Mouse (Mus musculus) embryonic facial prominence, embryonic 10.5 days (tissue): ENCODE measurements at regions not wholly inside any gene's neighbourhood (a gene's known extent, or its start where the extent isn't known, plus 50 kb on each side); places are given as distances from the start of the nearest gene placed in this dataset.

Experiments
- DNase-seq: peaks from one replicate; pipeline ENCODE4 v3.0.0-alpha.2; 2017; ENCODE audit warnings: low spot score
- H3K27ac ChIP-seq: fragments of 300-500 bp; sonication (generic); replicated peaks from 2 replicates; pipeline ENCODE4 v1.5.1; 2016; ENCODE audit warnings: mild to moderate bottlenecking
- H3K27me3 ChIP-seq: fragments of 300-500 bp; sonication (generic); replicated peaks from 2 replicates; pipeline ENCODE4 v1.6.1; 2016; ENCODE audit warnings: low read depth, mild to moderate bottlenecking; ENCODE audit not compliant: poor library complexity, severe bottlenecking
- H3K36me3 ChIP-seq: fragments of 300-500 bp; sonication (generic); replicated peaks from 2 replicates; pipeline ENCODE4 v1.6.1; 2016; ENCODE audit warnings: mild to moderate bottlenecking, moderate library complexity
- H3K4me1 ChIP-seq: fragments of 300-500 bp; sonication (generic); 2 replicates; pipeline ENCODE4 v1.6.1; 2016
- H3K4me3 ChIP-seq: fragments of 300-500 bp; sonication (generic); 2 replicates; pipeline ENCODE4 v1.5.1; 2016; ENCODE audit warnings: mild to moderate bottlenecking, moderate library complexity
- H3K9me3 ChIP-seq: fragments of 300-500 bp; sonication (generic); 2 replicates; pipeline ENCODE4 v1.6.1; 2016; ENCODE audit warnings: mild to moderate bottlenecking
- WGBS: fragments of 180-500 bp; shearing (Covaris S2); methylation state at CpG from one replicate; pipeline ENCODE4 v1.1.7; 2016; 5-methylcytosine and 5-hydroxymethylcytosine counted together

DNA sequence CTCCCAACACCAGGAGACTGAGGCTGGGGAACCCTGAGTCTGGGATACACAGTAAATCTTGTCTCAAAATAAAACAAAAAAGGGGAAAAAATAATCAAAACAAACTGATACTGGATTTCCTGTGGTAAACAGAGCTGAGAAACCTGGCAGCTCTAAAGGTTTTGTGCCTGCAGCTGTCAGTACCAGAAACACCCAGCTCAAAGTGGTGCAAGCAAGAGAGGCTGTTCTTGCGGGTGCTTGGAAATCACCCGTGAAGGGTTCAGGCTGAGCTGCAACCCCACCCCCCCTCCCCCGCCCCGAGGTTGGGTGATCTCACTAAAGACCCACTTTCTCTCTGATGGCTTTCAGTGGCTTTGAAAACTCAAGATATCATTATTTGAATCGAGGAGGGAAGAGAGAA lies 90.1 kb upstream of the Sall1 start:
- Histone ChIP-seq H3K36me3 (no peaks in the 10 kb centered on the region), H3K4me1 (peaks cover 15% of the 10 kb centered on the region), H3K27ac (peak overlapping the region; percentile 35; the same call in 1 of the 2 replicates), H3K4me3 (no peak overlapping the region), H3K9me3 (no peaks in the 10 kb centered on the region), H3K27me3 (no peaks in the 10 kb centered on the region)
- 58% methylated on average over 5 of the region's 5 CpGs for WGBS
- DNase-seq = no peak

DNA sequence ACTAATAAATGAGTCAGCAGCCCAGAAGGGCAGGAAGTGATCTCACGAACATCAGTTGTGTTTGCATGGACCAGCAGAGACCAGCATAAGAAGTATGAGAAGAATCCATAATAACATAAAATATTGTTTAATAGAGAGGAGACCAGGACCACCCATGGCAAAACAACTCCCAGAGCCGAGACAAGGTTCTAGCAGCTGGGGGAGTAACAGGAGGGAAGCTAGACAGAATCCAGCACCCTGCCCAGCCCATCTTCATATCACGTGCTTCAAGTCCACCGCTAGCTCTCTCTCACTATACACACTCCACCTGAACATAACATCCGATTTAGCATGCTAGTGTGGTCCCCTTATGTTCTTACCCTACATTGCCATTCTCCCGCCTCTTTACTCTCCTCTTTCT lies 77.1 kb upstream of the Sall1 start:
- Histone ChIP-seq H3K4me3 (no peak overlapping the region), H3K36me3 (no peaks in the 10 kb centered on the region), H3K27ac (no peak overlapping the region), H3K4me1 (no peaks in the 10 kb centered on the region), H3K9me3 (no peaks in the 10 kb centered on the region), H3K27me3 (no peaks in the 10 kb centered on the region)
- 87% methylated on average over 6 of the region's 6 CpGs for WGBS
- no peak for DNase-seq

DNA sequence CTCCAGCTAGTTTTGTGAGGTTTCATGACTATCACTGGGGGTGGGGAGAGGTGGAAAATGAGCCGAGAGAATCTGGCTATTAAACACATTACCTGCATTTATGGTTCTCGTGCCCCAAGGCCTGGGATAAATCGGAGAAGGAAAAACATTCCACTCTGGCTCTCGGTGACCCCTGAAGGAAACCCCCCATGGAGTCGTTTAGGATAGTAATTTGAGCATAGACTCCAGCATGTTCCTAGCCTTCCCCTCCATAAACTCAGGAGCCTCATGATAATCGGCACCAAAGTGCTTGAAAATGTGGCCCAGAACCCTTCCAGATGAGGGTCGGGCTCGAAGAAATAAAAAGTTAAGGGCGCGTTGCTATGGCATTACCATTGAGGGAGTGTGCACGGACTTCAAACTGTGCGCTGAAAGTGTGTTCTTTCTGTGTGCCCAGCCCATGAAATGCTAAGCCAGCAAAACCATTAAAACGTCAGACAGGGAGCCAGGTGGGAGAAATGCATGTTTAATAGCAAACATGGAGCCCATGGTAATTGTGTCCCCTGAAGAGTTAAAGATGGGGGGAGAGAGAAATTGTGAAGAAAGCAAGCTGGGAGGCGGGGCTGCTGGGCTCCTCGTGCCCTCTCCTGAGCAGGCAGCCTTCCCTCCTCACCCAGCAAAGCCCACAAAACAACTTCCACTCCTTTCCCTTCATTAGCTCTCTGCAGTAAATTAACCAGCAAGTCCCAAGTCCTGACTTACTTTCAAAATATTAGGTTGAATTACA lies 64.1 kb upstream of the Sall1 start:
- H3K9me3 ChIP-seq = no peaks in the 10 kb centered on the region
- 53% methylated on average over 15 of the region's 15 CpGs for WGBS
- H3K4me1 ChIP-seq = peaks cover 18% of the 10 kb centered on the region
- H3K36me3 ChIP-seq = no peaks in the 10 kb centered on the region
- H3K27me3 ChIP-seq = no peaks in the 10 kb centered on the region
- no peak for DNase-seq
- no peak overlapping the region for H3K27ac ChIP-seq
- H3K4me3 ChIP-seq = no peak overlapping the region

DNA sequence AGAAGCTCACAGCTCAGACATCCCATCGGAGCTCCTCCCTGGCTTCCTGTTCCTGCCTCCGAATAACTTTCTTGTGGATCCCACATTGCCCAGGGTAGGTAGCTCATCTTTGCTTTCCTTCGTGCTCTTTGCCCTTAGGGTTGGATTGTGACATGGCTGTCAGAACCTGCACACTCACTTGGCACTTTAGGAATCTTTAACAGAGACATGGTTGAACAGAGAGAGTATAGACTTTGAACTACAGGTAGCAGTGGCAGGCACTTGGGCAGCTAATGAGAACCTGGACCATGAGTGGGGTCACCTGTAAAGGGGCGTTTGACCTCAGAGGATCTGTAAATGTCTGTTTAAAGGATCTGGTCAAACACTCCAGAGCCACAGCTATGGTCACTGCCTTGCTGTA lies 62.4 kb upstream of the Sall1 start:
- Histone ChIP-seq H3K27me3 (no peaks in the 10 kb centered on the region), H3K36me3 (no peaks in the 10 kb centered on the region), H3K9me3 (no peaks in the 10 kb centered on the region), H3K4me1 (peaks cover 18% of the 10 kb centered on the region), H3K27ac (no peak overlapping the region), H3K4me3 (no peak overlapping the region)
- no peak for DNase-seq
- WGBS = 83% methylated on average over 4 of the region's 4 CpGs

DNA sequence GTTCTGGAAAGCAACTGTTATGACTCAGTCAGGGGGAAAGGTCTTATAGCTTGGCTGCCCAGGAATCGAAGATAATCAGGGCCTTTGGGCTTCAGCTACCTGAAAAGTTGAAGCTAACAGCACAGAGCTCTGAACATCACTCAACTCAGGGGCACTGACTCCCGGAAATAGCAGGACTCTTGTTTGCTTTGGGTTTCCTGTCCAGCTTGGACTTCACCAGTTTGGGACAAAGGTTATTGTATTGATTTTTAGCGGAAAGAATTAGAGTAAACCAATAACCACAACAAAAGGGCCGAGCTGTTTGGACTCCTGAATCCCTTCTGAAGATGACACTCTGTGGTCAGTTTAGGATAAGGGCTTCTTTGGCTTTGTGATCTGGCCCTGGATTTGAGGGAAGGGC lies 53.4 kb upstream of the Sall1 start:
- Histone ChIP-seq H3K9me3 (no peaks in the 10 kb centered on the region), H3K4me3 (no peak overlapping the region), H3K27me3 (no peaks in the 10 kb centered on the region), H3K4me1 (no peaks in the 10 kb centered on the region), H3K36me3 (no peaks in the 10 kb centered on the region), H3K27ac (no peak overlapping the region)
- WGBS = 80% methylated on average over 4 of the region's 4 CpGs
- DNase-seq = no peak
